Mouse (Mus musculus): Measurements from ENCODE around the gene Sun5. TPM values are rescaled to one million over a fixed set of nuclear protein-coding genes. Genes with fewer than 3 reads are reported as not detected.

Sun5 gene
- polyA plus RNA-seq, 1 experiment from 2014 or later, result not detected

GRCm38 (mm10) chr2:153860715-153861114, 10.2 kb downstream of the Sun5 start:
- Histone ChIP-seq H3K9ac (ENCODE audit: low read length) (no peak overlapping the region), H3K4me1 (ENCODE audit: control insufficient read depth, insufficient read depth, low read length) (no peaks in the 10 kb centered on the region), H3K27me3 (ENCODE audit: control insufficient read depth, insufficient read depth, low read length) (no peaks in the 10 kb centered on the region), H3K4me3 (replicated peaks; ENCODE audit: low read length) (no peak overlapping the region), H3K27ac (ENCODE audit: low read length) (no peak overlapping the region), H3K36me3 (ENCODE audit: control insufficient read depth, insufficient read depth, low read length) (no peaks in the 10 kb centered on the region), H3K9me3 (replicated peaks; ENCODE audit: control insufficient read depth, low read length) (no peaks in the 10 kb centered on the region), H3K4me2 (ENCODE audit: low read depth, low read length) (no peak overlapping the region)
- WGBS, result 33% methylated on average over 3 of the region's 3 CpGs
- ATAC-seq (ENCODE audit: insufficient read depth, low FRiP score), result no peak

- no peaks in the 10 kb centered on the region for H3K36me3 ChIP-seq (ENCODE audit: control insufficient read depth, insufficient read depth, low read length)
- no peaks in the 10 kb centered on the region for H3K4me1 ChIP-seq (ENCODE audit: control insufficient read depth, insufficient read depth, low read length)
- H3K27me3 ChIP-seq (ENCODE audit: control insufficient read depth, insufficient read depth, low read length), result no peaks in the 10 kb centered on the region
- no peak overlapping the region for H3K27ac ChIP-seq (ENCODE audit: low read length)
- WGBS, result 85% methylated on average over 11 of the region's 11 CpGs
- no peaks in the 10 kb centered on the region for H3K9me3 ChIP-seq (replicated peaks; ENCODE audit: control insufficient read depth, low read length)
- no peak overlapping the region for H3K4me3 ChIP-seq (replicated peaks; ENCODE audit: low read length)
- no peak overlapping the region for H3K9ac ChIP-seq (ENCODE audit: low read length)
- no peak for ATAC-seq (ENCODE audit: insufficient read depth, low FRiP score)
- no peak overlapping the region for H3K4me2 ChIP-seq (ENCODE audit: low read depth, low read length)
Measured at GRCm38 (mm10) chr2:153860315-153860714, 10.6 kb downstream of the Sun5 start.

- Histone ChIP-seq H3K27ac (ENCODE audit: low read length) (no peak overlapping the region), H3K9me3 (replicated peaks; ENCODE audit: control insufficient read depth, low read length) (no peaks in the 10 kb centered on the region), H3K4me1 (ENCODE audit: control insufficient read depth, insufficient read depth, low read length) (no peaks in the 10 kb centered on the region), H3K27me3 (ENCODE audit: control insufficient read depth, insufficient read depth, low read length) (no peaks in the 10 kb centered on the region), H3K4me3 (replicated peaks; ENCODE audit: low read length) (no peak overlapping the region), H3K9ac (ENCODE audit: low read length) (no peak overlapping the region), H3K4me2 (ENCODE audit: low read depth, low read length) (no peak overlapping the region), H3K36me3 (ENCODE audit: control insufficient read depth, insufficient read depth, low read length) (no peaks in the 10 kb centered on the region)
- WGBS, result 68% methylated on average over 2 of the region's 2 CpGs
- ATAC-seq (ENCODE audit: insufficient read depth, low FRiP score), result no peak
Measured at GRCm38 (mm10) chr2:153859581-153859980, 11.3 kb downstream of the Sun5 start.

DNA sequence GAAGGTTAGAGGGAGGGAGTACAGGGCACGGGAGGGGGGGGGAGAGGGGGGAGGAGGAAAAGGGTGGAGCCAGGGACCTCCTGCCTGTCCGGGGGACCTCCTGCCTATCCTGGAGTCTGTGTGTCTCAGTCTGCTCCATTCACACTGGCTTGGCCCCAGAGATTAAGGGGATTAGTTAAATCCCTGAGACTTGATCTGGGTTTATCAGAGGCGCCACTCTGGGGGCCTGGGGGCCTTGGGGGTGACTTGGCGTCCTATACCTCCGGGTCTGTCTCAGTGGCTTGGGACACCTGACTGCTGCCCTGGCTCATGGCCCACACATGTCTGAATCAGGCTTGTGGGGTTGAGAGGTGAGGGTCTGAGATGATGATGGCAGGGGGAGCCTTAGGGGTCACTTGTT, 17.3 kb downstream of the Sun5 start:
- Histone ChIP-seq H3K27me3 (ENCODE audit: control insufficient read depth, insufficient read depth, low read length) (no peaks in the 10 kb centered on the region), H3K27ac (ENCODE audit: low read length) (no peak overlapping the region), H3K9me3 (replicated peaks; ENCODE audit: control insufficient read depth, low read length) (no peaks in the 10 kb centered on the region; the same call in 1 of the 2 replicates), H3K9ac (ENCODE audit: low read length) (no peak overlapping the region), H3K4me2 (ENCODE audit: low read depth, low read length) (no peak overlapping the region), H3K4me3 (replicated peaks; ENCODE audit: low read length) (no peak overlapping the region), H3K36me3 (ENCODE audit: control insufficient read depth, insufficient read depth, low read length) (no peaks in the 10 kb centered on the region), H3K4me1 (ENCODE audit: control insufficient read depth, insufficient read depth, low read length) (no peaks in the 10 kb centered on the region)
- WGBS, result 14% methylated on average over 5 of the region's 5 CpGs
- peak; percentile 29; the same call in 1 of the 2 replicates for ATAC-seq (ENCODE audit: insufficient read depth, low FRiP score)

GRCm38 (mm10) chr2:153851030-153851360, 19.9 kb downstream of the Sun5 start:
- Histone ChIP-seq H3K4me2 (ENCODE audit: low read depth, low read length) (no peak overlapping the region), H3K27me3 (ENCODE audit: control insufficient read depth, insufficient read depth, low read length) (no peaks in the 10 kb centered on the region), H3K4me3 (replicated peaks; ENCODE audit: low read length) (no peak overlapping the region), H3K9ac (ENCODE audit: low read length) (no peak overlapping the region), H3K9me3 (replicated peaks; ENCODE audit: control insufficient read depth, low read length) (no peaks in the 10 kb centered on the region; the same call in 1 of the 2 replicates), H3K4me1 (ENCODE audit: control insufficient read depth, insufficient read depth, low read length) (no peaks in the 10 kb centered on the region), H3K27ac (ENCODE audit: low read length) (no peak overlapping the region), H3K36me3 (ENCODE audit: control insufficient read depth, insufficient read depth, low read length) (no peaks in the 10 kb centered on the region)
- ATAC-seq (ENCODE audit: insufficient read depth, low FRiP score), result no peak
- WGBS, result 50% methylated on average over 4 of the region's 4 CpGs

GRCm38 (mm10) chr2:153850351-153851029, 20.4 kb downstream of the Sun5 start:
- Histone ChIP-seq H3K9ac (ENCODE audit: low read length) (no peak overlapping the region), H3K36me3 (ENCODE audit: control insufficient read depth, insufficient read depth, low read length) (no peaks in the 10 kb centered on the region), H3K4me1 (ENCODE audit: control insufficient read depth, insufficient read depth, low read length) (no peaks in the 10 kb centered on the region), H3K4me2 (ENCODE audit: low read depth, low read length) (no peak overlapping the region), H3K27ac (ENCODE audit: low read length) (no peak overlapping the region), H3K4me3 (replicated peaks; ENCODE audit: low read length) (no peak overlapping the region), H3K9me3 (replicated peaks; ENCODE audit: control insufficient read depth, low read length) (no peaks in the 10 kb centered on the region; the same call in 1 of the 2 replicates), H3K27me3 (ENCODE audit: control insufficient read depth, insufficient read depth, low read length) (no peaks in the 10 kb centered on the region)
- no peak for ATAC-seq (ENCODE audit: insufficient read depth, low FRiP score)
- WGBS, result 83% methylated on average over 6 of the region's 6 CpGs

DNA sequence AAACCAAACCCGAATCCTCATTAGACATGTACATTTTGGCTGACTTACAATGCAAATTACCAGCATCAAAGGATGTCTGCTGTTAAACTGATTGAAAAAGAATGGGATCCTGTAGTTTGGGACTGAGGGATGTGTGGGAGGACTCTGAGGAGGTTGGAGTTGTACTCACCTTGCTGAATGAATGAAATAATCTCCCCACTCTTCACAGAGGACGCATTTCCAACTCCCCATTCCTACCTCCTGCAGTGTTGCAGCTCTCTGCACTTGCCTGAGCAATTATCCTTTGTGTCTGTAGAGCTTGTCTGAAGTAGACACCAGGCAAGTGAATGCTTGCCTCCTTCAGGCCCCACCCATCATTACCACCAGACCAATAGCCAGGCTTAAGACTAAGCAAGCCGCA, 22.5 kb downstream of the Sun5 start:
- Histone ChIP-seq H3K27me3 (ENCODE audit: control insufficient read depth, insufficient read depth, low read length) (no peaks in the 10 kb centered on the region), H3K4me3 (replicated peaks; ENCODE audit: low read length) (no peak overlapping the region), H3K9me3 (replicated peaks; ENCODE audit: control insufficient read depth, low read length) (no peaks in the 10 kb centered on the region; the same call in 1 of the 2 replicates), H3K9ac (ENCODE audit: low read length) (no peak overlapping the region), H3K4me2 (ENCODE audit: low read depth, low read length) (no peak overlapping the region), H3K27ac (ENCODE audit: low read length) (no peak overlapping the region), H3K4me1 (ENCODE audit: control insufficient read depth, insufficient read depth, low read length) (no peaks in the 10 kb centered on the region), H3K36me3 (ENCODE audit: control insufficient read depth, insufficient read depth, low read length) (no peaks in the 10 kb centered on the region)
- no peak for ATAC-seq (ENCODE audit: insufficient read depth, low FRiP score)
- 76% methylated on average over 3 of the region's 3 CpGs for WGBS

GRCm38 (mm10) chr2:153842854-153843253, 28.0 kb downstream of the Sun5 start:
- Histone ChIP-seq H3K4me1 (ENCODE audit: control insufficient read depth, insufficient read depth, low read length) (no peaks in the 10 kb centered on the region), H3K27ac (ENCODE audit: low read length) (no peak overlapping the region), H3K27me3 (ENCODE audit: control insufficient read depth, insufficient read depth, low read length) (no peaks in the 10 kb centered on the region), H3K4me2 (ENCODE audit: low read depth, low read length) (no peak overlapping the region), H3K9ac (ENCODE audit: low read length) (no peak overlapping the region), H3K9me3 (replicated peaks; ENCODE audit: control insufficient read depth, low read length) (no peaks in the 10 kb centered on the region), H3K36me3 (ENCODE audit: control insufficient read depth, insufficient read depth, low read length) (no peaks in the 10 kb centered on the region), H3K4me3 (replicated peaks; ENCODE audit: low read length) (no peak overlapping the region)
- 74% methylated on average over 8 of the region's 8 CpGs for WGBS
- ATAC-seq (ENCODE audit: insufficient read depth, low FRiP score), result no peak

DNA sequence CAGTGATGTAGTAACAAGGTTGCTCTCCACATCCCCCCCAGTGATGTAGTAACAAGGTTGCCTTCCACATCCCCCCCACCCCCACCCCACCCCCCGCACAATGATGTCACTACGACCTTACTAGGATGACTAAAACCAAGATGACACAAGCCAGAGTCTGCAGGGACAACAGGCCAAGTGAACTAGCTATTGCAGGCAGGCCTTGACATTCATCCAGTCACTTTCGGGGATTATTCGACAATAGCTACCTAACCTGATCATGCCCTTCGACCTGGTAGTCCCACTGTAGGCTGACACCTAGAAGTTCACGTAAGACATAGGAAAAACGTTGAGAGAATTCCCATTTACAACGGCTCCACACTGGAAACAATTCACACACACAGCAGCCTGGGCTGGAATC, 37.6 kb downstream of the Sun5 start:
- no peak overlapping the region for H3K4me2 ChIP-seq (ENCODE audit: low read depth, low read length)
- no peaks in the 10 kb centered on the region for H3K9me3 ChIP-seq (replicated peaks; ENCODE audit: control insufficient read depth, low read length)
- H3K4me3 ChIP-seq (replicated peaks; ENCODE audit: low read length), result no peak overlapping the region
- no peak for ATAC-seq (ENCODE audit: insufficient read depth, low FRiP score)
- H3K36me3 ChIP-seq (ENCODE audit: control insufficient read depth, insufficient read depth, low read length), result no peaks in the 10 kb centered on the region
- H3K9ac ChIP-seq (ENCODE audit: low read length), result no peak overlapping the region
- no peaks in the 10 kb centered on the region for H3K27me3 ChIP-seq (ENCODE audit: control insufficient read depth, insufficient read depth, low read length)
- H3K4me1 ChIP-seq (ENCODE audit: control insufficient read depth, insufficient read depth, low read length), result no peaks in the 10 kb centered on the region
- WGBS, result 85% methylated on average over 8 of the region's 8 CpGs
- H3K27ac ChIP-seq (ENCODE audit: low read length), result no peak overlapping the region

Data from stomach, embryonic 16.5 days (tissue).